Mouse (Mus musculus) CH12.LX (cell line): ENCODE results near the gene Apon.

Experiments used
- TCF12 ChIP-seq: IDR thresholded peaks from 2 replicates; pipeline ENCODE4 v1.6.1; 2014; ENCODE audit warnings: low read depth, mild to moderate bottlenecking, inconsistent platforms, low read length, improper control_type of control experiment
- UBTF ChIP-seq: IDR thresholded peaks from 2 replicates; pipeline ENCODE4 v1.6.1; 2012; ENCODE audit warnings: low read depth, mild to moderate bottlenecking, inconsistent platforms, low read length, improper control_type of control experiment, moderate library complexity

GRCm38 (mm10) chr10:128237807-128238480 lies 16.0 kb upstream of the Apon start:
- TF ChIP-seq TCF12, result no peak
- no peak for TF ChIP-seq UBTF
